Mouse (Mus musculus): ENCODE results near the gene Rfx6.

Rfx6 gene

DNA sequence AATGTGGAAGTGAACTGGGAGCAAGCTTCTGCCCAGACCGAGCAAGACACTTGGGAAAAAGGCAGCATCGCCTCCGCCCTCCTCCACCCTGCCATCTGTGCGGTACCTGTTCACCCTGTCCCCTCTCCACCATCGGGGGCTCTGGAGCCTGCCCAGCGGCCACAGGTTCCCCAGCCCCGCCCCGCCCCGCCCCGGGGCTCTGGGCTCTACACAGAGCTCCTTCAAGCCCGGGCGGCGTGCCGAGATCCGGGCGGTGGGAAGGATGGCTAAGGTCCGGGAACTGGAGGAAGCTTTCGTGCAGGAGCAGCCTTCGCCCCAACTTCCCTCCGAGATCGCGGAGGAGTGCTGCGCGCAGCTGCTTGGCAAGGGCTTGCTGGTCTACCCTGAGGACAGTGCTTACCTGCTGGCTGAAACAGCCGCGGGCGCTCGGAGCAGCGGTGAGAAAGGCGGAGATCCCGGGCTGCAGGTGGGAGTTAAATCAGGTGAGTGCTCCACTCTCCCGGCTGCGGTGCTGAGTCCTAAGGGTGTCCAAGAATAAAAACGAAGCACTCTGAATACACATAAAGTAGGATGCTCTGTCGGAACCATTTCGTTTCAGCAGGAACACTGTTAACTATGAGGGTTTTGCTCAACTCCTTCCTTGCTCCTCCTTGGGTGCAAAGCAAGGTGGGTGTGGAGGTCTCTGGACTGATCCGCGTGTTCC is at the start of gene Rfx6:
Gene Rfx6, plus strand, starts transcription at position 209 of the 703 bp plus-strand sequence.
- DNase-seq (ENCODE audit: low read depth) = no peak

DNA sequence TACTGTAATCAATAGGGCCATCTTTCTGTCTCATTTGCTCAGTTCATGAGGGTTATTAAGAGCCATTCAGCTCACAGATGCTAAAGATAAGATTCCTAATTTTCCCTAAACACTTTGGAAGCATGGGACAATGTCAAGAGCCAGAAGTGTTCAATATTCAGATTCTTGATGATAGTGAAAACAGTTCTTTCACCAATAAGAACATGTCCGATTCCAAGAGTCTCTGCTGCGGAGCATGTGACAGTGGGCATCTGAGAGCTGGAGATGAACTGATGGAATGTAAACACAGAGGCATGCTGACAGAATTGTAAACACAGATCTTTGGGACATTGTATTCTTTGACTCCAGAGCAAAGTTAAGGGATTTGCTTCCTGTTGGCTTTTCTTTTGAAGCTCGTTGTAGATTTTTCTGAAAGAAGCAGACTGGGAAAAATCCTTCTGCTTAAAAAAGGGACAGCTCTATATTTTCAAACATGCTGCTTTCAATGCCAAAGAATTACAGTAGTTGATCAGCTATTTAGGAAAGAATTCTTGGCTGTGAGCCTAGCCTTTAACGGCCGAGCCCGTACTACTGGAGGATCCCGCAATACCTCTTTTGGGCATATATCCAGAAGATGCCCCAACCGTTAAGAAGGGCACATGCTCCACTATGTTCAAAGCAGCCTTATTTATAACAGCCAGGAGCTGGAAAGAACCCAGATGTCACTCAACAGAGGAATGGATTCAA is 46.0 kb upstream of the Rfx6 start, which contains the start of gene Gprc6a:
Gene Gprc6a, minus strand, starts transcription at position 51 of the 726 bp plus-strand sequence.
- DNase-seq (ENCODE audit: low read depth) = no peak

DNA sequence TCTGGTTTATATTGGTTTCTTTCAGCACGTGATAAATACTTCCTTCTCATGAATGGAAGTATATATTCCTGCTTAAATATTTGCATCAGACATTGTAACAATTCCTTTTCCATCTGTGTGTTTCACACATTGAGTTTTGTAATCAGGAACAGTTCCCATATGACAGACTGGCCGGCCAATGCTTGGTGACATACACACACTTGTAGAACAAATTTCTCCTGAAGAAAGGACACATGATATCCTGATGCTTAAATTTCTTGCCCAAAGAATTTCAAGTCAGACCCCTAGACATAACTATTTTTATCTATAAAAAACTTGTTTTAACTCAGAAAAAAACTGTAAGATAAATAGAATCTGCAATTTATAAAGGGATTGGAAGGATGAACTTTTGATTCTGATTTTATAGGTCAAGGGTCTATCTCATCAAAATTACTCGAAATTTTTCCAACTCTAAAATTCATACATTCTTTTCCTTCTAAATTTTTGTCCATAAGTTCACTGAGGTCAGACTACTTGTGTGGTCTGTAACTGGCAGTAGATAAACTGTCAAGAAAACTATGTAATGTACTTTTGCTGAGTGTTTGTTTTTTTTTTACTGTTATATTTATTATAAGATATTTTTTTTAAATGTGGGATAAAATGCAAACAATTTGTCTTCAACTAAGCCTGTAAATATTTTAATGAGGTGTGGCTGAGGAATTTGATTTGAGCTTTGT is 27.9 kb upstream of the Rfx6 start:
- no peak for DNase-seq (ENCODE audit: low read depth)

DNA sequence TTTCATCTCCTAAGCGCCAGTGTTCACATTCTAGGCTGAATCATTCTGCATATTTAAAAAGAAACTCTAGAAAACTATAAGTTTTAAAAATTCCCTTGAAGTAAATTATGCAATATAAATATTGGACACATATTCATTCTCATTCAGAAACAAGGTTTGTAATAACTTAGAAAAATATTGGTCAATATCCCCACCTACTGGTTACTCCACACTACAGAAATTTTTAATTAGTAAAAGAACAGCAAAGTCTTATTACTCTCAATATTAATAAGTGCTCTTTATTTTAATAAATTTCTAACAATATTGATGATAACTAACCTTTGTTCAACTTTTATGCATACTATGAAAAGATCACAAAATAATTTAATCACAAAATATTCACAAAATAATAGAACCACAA is 20.2 kb upstream of the Rfx6 start:
- DNase-seq (ENCODE audit: low read depth) = no peak

DNA sequence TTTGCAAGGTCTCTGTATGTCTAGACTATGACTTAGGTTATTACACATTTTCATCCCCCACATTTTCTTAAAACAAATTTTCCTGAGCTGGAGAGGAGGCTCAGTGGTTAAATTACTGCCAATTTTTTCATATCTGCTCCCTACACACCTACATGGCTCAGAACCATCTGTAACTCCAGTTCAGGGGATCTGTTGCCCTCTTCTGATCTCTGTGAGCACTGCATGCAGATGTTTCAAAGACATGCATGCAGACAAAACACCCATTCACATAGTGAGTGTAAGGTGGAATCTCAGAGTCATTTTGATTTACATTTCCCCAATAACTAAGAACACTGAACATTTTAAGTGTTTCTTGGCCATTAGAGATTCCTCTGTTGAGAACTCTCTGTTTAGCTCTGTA is 8.2 kb upstream of the Rfx6 start:
- no peak for DNase-seq (ENCODE audit: low read depth)

DNA sequence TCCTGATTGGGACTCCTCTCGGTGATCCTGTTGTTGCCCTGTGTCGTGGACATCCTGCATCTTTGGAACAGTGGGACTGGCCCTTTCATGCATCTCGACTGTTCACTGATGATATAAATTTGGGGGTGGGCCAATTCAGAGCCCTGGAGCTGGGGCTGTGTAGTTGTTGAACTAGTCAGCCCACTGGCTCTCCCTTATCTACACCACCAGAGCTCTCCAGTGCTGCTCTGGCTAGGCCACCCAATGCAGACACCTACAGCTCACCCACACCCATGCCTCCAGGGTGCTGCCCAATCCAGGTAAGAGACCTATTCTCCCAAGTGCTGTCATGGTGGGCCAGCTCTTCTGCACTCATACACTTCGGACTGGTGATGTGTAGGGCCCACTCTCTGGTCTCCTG is 6.0 kb upstream of the Rfx6 start:
- no peak for DNase-seq (ENCODE audit: low read depth)

DNA sequence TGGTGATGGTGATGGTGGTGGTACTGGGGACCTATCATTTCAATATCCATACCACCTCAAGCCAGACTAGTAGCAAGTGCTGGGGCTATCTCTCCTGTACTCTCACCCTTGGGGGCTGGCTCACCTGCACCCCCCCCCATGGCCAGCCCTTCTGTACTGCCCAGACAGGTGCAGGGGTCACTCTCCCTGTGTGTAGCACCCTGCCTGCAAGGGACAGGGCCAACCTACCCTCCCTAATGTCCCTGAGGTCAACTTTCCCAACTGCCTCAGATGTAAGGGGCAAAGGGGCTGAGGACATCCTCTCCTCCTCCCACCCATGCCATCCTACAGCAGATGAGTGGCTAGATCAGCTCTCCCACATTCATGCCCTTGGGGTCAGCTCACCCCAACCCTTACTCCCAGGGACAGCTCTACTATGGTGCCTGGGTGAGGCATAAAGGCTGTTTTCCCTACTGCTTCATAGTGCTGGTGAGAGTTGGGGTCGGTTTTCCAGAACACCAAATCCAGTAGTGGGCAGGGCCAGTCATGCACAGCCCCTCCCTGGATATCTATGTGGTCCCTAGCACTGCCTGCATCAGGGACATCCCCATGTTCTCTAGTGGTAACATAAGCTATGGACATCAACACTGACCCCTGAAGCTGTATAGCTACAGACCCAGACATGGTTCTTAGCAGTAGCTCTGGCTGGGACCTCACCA is 5.3 kb upstream of the Rfx6 start:
- DNase-seq (ENCODE audit: low read depth) = no peak

DNA sequence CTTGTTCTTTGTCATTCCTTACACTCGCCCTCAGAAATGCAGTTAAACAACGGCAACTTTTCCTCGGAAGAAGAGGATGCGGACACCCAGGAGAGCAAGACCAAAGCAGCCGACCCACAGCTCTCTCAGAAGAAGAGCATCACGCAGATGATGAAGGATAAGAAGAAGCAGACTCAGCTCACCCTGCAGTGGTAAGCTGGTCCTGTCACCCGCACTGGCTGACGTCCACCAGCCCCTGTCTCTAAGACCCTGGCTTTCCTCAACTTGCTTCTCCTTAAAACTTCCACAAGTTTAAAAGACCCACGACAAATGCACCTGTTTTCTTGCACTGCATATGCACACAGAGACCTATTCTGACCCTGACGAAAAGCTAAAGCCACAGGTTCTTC is 689 bp downstream of the Rfx6 start:
- DNase-seq (ENCODE audit: low read depth) = no peak

DNA sequence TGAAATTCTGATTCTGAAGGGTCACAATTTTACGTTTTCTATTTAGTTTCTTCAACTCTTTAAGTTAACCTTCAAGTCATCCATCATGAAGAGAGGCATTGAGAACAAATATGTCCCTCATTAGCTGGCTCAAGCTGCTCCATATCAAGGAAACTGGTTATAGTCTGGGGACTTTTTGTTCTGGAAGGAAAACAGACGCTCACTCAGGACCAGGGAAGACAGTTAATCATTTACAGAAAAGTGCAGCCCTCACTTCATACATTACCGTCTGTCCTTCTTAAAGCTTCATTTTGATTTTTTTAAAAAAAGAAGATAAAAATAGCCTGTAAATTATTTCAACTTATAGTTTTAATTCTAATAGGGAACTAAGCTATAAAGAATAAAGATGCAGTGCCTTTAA is 43.3 kb downstream of the Rfx6 start:
- DNase-seq (ENCODE audit: low read depth) = no peak

DNA sequence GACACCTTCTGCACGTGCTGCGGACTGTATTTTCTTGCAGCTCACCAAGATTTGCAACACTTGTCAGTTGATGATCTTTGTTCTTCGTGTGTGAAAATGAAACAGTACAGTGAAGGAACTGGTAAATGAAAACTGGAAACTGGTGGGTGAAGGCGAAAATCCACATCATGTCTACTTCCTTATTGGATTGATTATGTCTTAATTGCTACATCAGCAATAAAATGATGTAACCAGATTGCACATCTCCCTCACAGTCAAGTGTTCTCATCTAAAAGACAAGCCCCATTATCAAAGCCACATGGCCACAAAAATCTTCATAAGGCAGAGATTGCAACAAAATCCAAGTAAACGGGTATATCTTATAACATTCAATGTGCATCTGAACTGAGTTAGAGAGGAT is 83.9 kb downstream of the Rfx6 start:
- DNase-seq (ENCODE audit: low read depth) = no peak

DNA sequence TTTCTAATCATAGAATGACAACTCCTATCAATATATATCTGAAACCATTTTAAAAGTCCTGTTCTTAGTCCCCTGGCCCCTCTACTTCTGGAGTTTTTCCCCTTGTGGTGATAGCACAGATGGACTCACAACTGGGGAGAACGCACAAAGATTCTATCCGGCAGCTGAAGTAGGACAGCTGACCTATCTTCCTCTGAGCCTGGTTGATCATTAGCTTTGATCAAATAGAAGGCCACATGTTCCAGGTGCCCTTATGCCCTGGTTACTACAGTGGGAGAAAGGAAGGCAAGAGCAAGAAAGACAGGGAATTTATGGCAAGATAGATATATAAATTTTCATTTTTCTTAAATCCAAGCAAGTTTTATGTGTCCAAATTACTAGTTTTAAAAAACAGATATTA is 85.7 kb downstream of the Rfx6 start:
- DNase-seq (ENCODE audit: low read depth) = no peak

DNA sequence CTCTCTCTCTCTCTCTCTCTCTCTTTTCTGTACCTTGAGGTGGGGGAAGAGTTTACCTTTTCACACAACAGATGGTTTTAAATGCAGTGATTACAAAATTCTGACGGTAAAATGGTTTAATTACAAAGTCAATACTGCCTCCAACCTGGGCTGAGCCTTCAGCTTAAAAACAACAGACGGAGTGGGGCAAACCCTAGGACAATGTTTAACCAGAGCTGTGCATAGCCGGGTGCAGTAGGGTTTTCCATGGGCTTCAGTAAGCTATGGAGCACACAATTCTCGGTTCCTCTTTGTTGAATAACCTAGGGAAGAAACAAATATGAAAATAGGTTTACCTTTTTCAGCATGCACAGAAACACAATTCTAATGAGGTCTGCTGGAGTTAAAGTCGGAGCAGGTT is 90.9 kb downstream of the Rfx6 start:
- DNase-seq (ENCODE audit: low read depth) = no peak

DNA sequence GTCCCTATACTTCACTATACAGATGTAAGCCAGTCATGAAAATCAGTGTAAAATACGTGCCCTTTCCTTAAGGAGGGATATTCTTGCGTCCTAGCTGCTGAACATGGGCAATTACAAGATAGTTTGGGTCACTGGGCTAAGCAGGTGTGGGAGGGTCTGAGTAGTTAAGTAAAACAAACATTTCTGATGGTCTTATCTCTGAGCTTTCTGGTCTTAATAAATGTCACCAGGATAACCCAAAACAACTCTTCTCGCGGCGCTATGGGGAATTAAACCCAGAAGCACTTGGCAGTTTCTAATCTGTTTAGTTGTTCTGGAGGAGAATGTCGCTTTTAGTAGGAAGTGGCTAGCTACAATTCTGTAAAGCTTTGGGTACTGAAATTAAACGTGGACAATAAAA is 91.7 kb downstream of the Rfx6 start:
- DNase-seq (ENCODE audit: low read depth) = no peak

DNA sequence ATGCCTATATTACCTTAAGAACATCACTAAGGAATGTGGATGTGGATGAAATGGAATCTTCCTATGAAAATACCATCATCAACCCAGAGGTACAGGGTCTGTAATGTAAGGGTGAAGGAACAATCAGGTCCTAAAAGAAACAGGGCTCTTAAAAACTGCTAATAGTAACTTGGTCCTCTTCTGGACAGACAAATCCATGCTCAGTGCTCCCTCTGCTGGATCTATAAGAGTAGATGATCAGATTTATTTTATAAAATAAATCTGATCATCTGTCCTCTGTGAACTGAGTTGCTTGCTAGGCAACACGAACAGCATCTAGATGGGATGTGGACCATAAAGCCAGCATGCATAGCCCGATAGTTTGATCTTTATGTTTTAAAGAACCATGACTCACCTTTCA is 102.1 kb downstream of the Rfx6 start:
- no peak for DNase-seq (ENCODE audit: low read depth)

Measured in c-Kit-positive CD71-negative TER-119-negative erythroid progenitor cells, embryonic 14.5 days (primary cell).